22 mouse cellular contexts compared by ENCODE assay signal in the genomic region with DNA sequence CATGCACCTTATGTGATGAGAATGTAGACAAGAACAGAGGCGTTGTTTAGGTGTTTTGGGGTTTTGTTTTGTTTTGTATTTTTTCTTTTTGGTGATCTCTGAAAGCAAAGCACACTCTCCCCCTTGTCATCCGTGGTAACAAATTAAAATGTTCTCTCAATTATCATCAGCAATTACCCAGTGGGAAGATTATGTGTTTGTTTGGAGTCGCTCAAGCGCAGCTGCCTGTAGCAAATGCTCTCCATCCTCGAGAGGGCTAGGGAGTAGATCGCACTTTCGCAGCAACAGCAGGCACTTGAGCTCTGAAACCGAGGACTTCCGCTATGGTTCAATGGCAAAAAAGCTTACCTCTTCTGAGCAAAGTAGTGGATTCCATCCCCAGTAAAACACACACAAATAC. TPM values are rescaled to one million over a fixed set of nuclear protein-coding genes. Genes with fewer than 3 reads are reported as not detected.
A peak's percentile ranks its signal among the peaks of the same experiment; 100 is the strongest.
DNase-seq lines count a peak whose midpoint lies in the region; ATAC-seq and TF ChIP-seq lines count a peak whose summit lies in the region.
"Had no signal": no experiment of that assay in that cellular context is flagged by ENCODE, and none has a peak within 500 bp of the region (broad histone marks: within the 10 kb centered on the region; RNA-seq: fewer than 3 reads in every experiment).

No protein-coding gene starts in this region.

- 24% methylated on average over 9 of the region's 9 CpGs for WGBS in forebrain, postnatal 0 days
- WGBS in forebrain, embryonic 10.5 days = 76% methylated on average over 9 of the region's 9 CpGs
- 53% methylated on average over 9 of the region's 9 CpGs for WGBS in midbrain, postnatal 0 days
- WGBS in midbrain, embryonic 15.5 days = 54% methylated on average over 9 of the region's 9 CpGs

- TF ChIP-seq POLR2A in brain, embryonic 14.5 days (IDR thresholded peaks at IDR 0.05; ENCODE audit: borderline replicate concordance, extremely low read depth, insufficient read depth, insufficient read length, poor library complexity, severe bottlenecking) = no peak

- ATAC-seq in forebrain, postnatal 0 days = 0 out of 2 replicates have a peak, but pooled peaks have one; percentile 20
- no peak for ATAC-seq in midbrain, postnatal 0 days (ENCODE audit: low FRiP score)
- no peak for ATAC-seq in midbrain, embryonic 15.5 days (replicated peaks)
- ATAC-seq: forebrain, embryonic 15.5 days; inflammation-experienced regulatory T-cells, adult 6 months had no signal

- H3K27ac ChIP-seq in forebrain, postnatal 0 days (ENCODE audit: low read depth, low read length) = no peak overlapping the region
- no peak overlapping the region for H3K27ac ChIP-seq in forebrain, embryonic 10.5 days
- no peak overlapping the region for H3K27ac ChIP-seq in midbrain, postnatal 0 days (ENCODE audit: low read depth, low read length)
- no peak overlapping the region for H3K27ac ChIP-seq in midbrain, embryonic 15.5 days
- H3K27ac ChIP-seq: embryonic facial prominence, embryonic 12.5 days; forebrain, embryonic 15.5 days; gastrocnemius, adult 2 months; hindbrain, embryonic 15.5 days had no signal

- no peaks in the 10 kb centered on the region for H3K9me3 ChIP-seq in forebrain, postnatal 0 days (ENCODE audit: low read length)
- H3K9me3 ChIP-seq in forebrain, embryonic 10.5 days = peaks cover 5% of the 10 kb centered on the region
- no peaks in the 10 kb centered on the region for H3K9me3 ChIP-seq in midbrain, postnatal 0 days (ENCODE audit: low read length)
- H3K9me3 ChIP-seq in midbrain, embryonic 15.5 days = no peaks in the 10 kb centered on the region
- H3K9me3 ChIP-seq: embryonic facial prominence, embryonic 12.5 days; forebrain, embryonic 15.5 days; hindbrain, embryonic 15.5 days had no signal

- H3K4me3 ChIP-seq in forebrain, postnatal 0 days (ENCODE audit: low read depth, low read length) = no peak overlapping the region
- no peak overlapping the region for H3K4me3 ChIP-seq in forebrain, embryonic 10.5 days
- no peak overlapping the region for H3K4me3 ChIP-seq in midbrain, postnatal 0 days (ENCODE audit: low read depth, low read length)
- no peak overlapping the region for H3K4me3 ChIP-seq in midbrain, embryonic 15.5 days
- H3K4me3 ChIP-seq: embryonic facial prominence, embryonic 12.5 days; forebrain, embryonic 15.5 days; gastrocnemius, adult 2 months; heart, embryonic 12.5 days; hindbrain, embryonic 15.5 days had no signal

- H3K4me2 ChIP-seq in forebrain, postnatal 0 days (ENCODE audit: low read depth) = no peak overlapping the region
- no peak overlapping the region for H3K4me2 ChIP-seq in midbrain, postnatal 0 days (ENCODE audit: low read depth, low read length, poor library complexity, severe bottlenecking)
- no peak overlapping the region for H3K4me2 ChIP-seq in midbrain, embryonic 15.5 days
- H3K4me2 ChIP-seq: embryonic facial prominence, embryonic 12.5 days; forebrain, embryonic 15.5 days; heart, embryonic 12.5 days; hindbrain, embryonic 15.5 days had no signal

- no peaks in the 10 kb centered on the region for H3K27me3 ChIP-seq in forebrain, postnatal 0 days (ENCODE audit: insufficient read depth, low read length)
- no peaks in the 10 kb centered on the region for H3K27me3 ChIP-seq in forebrain, embryonic 10.5 days (ENCODE audit: poor library complexity, severe bottlenecking)
- no peaks in the 10 kb centered on the region for H3K27me3 ChIP-seq in midbrain, postnatal 0 days (ENCODE audit: insufficient read depth, low read length)
- H3K27me3 ChIP-seq in midbrain, embryonic 15.5 days (replicated peaks) = no peaks in the 10 kb centered on the region
- H3K27me3 ChIP-seq: CH12.LX; embryonic facial prominence, embryonic 12.5 days; forebrain, embryonic 15.5 days; heart, embryonic 12.5 days; hindbrain, embryonic 15.5 days had no signal

- H3K9ac ChIP-seq in forebrain, postnatal 0 days = no peak overlapping the region
- no peak overlapping the region for H3K9ac ChIP-seq in midbrain, postnatal 0 days (replicated peaks; ENCODE audit: low read length, poor library complexity, severe bottlenecking)
- no peak overlapping the region for H3K9ac ChIP-seq in midbrain, embryonic 15.5 days
- H3K9ac ChIP-seq: embryonic facial prominence, embryonic 12.5 days; forebrain, embryonic 15.5 days; heart, embryonic 12.5 days; hindbrain, embryonic 15.5 days had no signal

- no peaks in the 10 kb centered on the region for H3K4me1 ChIP-seq in forebrain, postnatal 0 days (ENCODE audit: insufficient read depth)
- H3K4me1 ChIP-seq in forebrain, embryonic 10.5 days = peaks cover 21% of the 10 kb centered on the region
- H3K4me1 ChIP-seq in midbrain, postnatal 0 days (ENCODE audit: insufficient read depth, low read length) = no peaks in the 10 kb centered on the region
- peaks cover 4% of the 10 kb centered on the region; the same call in 1 of the 2 replicates for H3K4me1 ChIP-seq in midbrain, embryonic 15.5 days
- H3K4me1 ChIP-seq: embryonic facial prominence, embryonic 12.5 days; heart, embryonic 12.5 days; hindbrain, embryonic 15.5 days had no signal

- no peak for TF ChIP-seq CTCF in forebrain, postnatal 0 days (IDR thresholded peaks at IDR 0.05; ENCODE audit: low read depth)
- TF ChIP-seq CTCF in midbrain, postnatal 0 days (IDR thresholded peaks at IDR 0.05) = no peak
- no peak for TF ChIP-seq CTCF in brain, embryonic 14.5 days (IDR thresholded peaks at IDR 0.05; ENCODE audit: borderline replicate concordance, extremely low read depth, insufficient read depth, insufficient read length)

- DNase-seq in forebrain, postnatal 0 days = no peak
- no peak for DNase-seq in forebrain, embryonic 10.5 days (ENCODE audit: extremely low spot score, low spot score)
- peak; percentile 42 for DNase-seq in midbrain, postnatal 0 days (ENCODE audit: low spot score)
- DNase-seq in brain, embryonic 14.5 days (ENCODE audit: low read depth) = peak; percentile 82
- no peak for DNase-seq in yolk sac, embryonic 10.5 days (ENCODE audit: low spot score)
- DNase-seq: adrenal gland, adult 2 months; adrenal gland, postnatal 36 days; cerebellum, adult 11-12 months; cerebellum, adult 9-10 months; cerebellum, postnatal 25 days; gastrocnemius, adult 2 months; gastrocnemius, postnatal 25 days had no signal

- H3K36me3 ChIP-seq in forebrain, postnatal 0 days (ENCODE audit: insufficient read depth) = no peaks in the 10 kb centered on the region
- H3K36me3 ChIP-seq in forebrain, embryonic 10.5 days (replicated peaks) = no peaks in the 10 kb centered on the region
- no peaks in the 10 kb centered on the region for H3K36me3 ChIP-seq in midbrain, postnatal 0 days (ENCODE audit: insufficient read depth, low read length)
- no peaks in the 10 kb centered on the region for H3K36me3 ChIP-seq in midbrain, embryonic 15.5 days (replicated peaks)
- H3K36me3 ChIP-seq: embryonic facial prominence, embryonic 12.5 days; forebrain, embryonic 15.5 days; heart, embryonic 12.5 days; hindbrain, embryonic 15.5 days had no signal

RNA-seq across cellular contexts. Expression of a gene that starts 57.7 kb away (rescaled TPM):
- total RNA-seq in forebrain, postnatal 0 days (2014; rRNA removed) = 2.5 and 5.0 TPM in 2 replicates
- 2.9 and 4.6 TPM in 2 replicates for polyA plus RNA-seq in forebrain, postnatal 0 days (2015; fragmentation: Nextera tagmentation; extraction: Ambion mirVana)
- polyA plus RNA-seq in forebrain, embryonic 10.5 days (2016; fragmentation: Nextera tagmentation; extraction: Ambion mirVana) = not detected in 2 replicates
- 1.4 and 1.8 TPM in 2 replicates for total RNA-seq in midbrain, postnatal 0 days (2014; rRNA removed)
- 1.8 and 2.5 TPM in 2 replicates for polyA plus RNA-seq in midbrain, postnatal 0 days (2015; fragmentation: Nextera tagmentation; extraction: Ambion mirVana)
- 0.23 and 0.65 TPM in 2 replicates for polyA plus RNA-seq in midbrain, embryonic 15.5 days (2015; fragmentation: Nextera tagmentation; extraction: Ambion mirVana)
- 0.33 and 1.2 TPM in 2 replicates for polyA plus RNA-seq in brain, embryonic 14.5 days (2012; rRNA removed)
- total RNA-seq: adrenal gland, adult 2 months; adrenal gland, postnatal 36 days; CH12.LX; gastrocnemius, adult 2 months; gastrocnemius, postnatal 25 days; granulocyte monocyte progenitor cell, adult 5-6 weeks; heart, adult 8-10 months; heart, postnatal 25 days had no signal
- polyA plus RNA-seq: adrenal gland, adult 2 months; embryonic facial prominence, embryonic 12.5 days; heart, embryonic 12.5 days; inflammation-experienced regulatory T-cells, adult 6 months had no signal

Comparison
In these comparisons a context has a peak if more than half of its experiments do, and no peak if none do; other contexts are left out.
1. DNase-seq: peak in midbrain, postnatal 0 days (single experiment) and brain, embryonic 14.5 days (single experiment); none in forebrain, postnatal 0 days (single experiment), forebrain, embryonic 10.5 days (single experiment) and yolk sac, embryonic 10.5 days (single experiment).